Mouse (Mus musculus) spleen, postnatal 36 days (tissue): Measurements from ENCODE around the gene Cstf1.
A peak's percentile ranks its signal among the peaks of the same experiment; 100 is the strongest.

ENCODE experiments used
- DNase-seq, 2 experiments: peaks; one replicate each; pipeline ENCODE4 v3.0.0; 2022; ENCODE audit warnings: low spot score in 2 of 2, mixed read lengths in 1 of 2

Cstf1 gene

DNA sequence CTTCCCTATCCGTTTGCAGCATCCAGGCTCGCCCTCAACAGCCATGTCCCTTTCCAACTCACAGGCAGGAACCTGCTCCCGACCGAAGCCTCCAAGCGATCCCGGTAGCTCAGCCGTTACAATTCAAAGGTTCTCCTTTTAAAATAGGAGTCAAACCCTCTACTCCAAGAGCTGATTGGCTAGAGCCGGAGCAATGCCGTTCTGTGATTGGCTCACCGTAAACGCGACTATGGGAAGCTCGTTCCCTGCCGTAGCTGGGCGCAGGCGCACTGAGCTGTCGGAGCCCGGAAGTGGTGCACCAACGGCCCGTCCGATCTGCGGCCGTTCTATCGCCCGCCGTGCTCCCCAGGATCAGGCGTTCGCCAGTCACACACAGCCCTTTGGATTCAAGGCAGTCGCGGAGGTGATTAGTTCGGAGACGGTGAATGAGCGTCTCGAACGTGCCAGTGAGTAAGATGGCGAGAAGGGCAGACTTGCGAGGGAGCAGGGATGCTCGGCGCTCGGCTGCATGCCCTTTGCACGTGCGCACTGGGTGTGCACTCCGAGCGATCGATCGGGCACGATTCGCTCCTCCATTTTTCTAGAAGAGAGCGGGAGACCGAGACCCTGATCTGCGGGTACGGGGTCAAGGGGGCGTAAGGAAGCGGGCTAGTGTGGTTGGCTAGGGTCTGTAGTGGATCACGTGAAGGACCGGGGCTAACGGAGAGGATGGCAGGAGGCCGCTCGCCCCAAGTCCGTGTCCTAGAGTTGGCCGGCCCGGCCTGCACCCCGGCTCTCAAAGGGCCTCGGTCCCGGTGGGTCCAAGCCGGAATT lies at the start of gene Cstf1, which contains the start of gene Aurka:
TSS of gene Cstf1 (plus strand) at position 271 of the 813 bp plus-strand sequence.
TSS of gene Aurka (minus strand) at position 125 of the 813 bp plus-strand sequence.
- DNase-seq = peak; percentile 93 to 94

DNA sequence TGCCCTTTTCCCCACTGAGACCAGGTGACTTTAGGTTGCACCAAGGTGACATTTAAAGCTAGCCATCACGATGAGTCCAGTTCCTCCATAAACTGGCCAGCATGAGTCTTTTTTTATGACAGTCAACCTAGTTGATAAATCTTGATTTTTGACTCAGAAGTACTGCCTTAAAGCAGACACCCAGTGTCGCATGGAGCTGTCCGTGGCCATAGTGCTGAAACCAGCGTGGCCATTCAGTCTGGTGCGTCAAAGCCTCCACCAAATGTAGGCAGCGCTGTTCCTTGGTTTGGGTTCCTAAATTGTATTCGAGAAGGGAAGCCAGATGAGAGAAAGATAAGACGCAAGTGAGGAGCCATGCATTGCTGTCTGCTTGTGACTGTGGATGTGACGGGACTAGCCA lies 49.6 kb upstream of the Cstf1 start:
- DNase-seq = no peak

- DNase-seq = no peak
Measured at GRCm38 (mm10) chr2:172328248-172328647, 42.2 kb upstream of the Cstf1 start.

- DNase-seq = no peak
Measured at GRCm38 (mm10) chr2:172329179-172329578, 41.3 kb upstream of the Cstf1 start.

DNA sequence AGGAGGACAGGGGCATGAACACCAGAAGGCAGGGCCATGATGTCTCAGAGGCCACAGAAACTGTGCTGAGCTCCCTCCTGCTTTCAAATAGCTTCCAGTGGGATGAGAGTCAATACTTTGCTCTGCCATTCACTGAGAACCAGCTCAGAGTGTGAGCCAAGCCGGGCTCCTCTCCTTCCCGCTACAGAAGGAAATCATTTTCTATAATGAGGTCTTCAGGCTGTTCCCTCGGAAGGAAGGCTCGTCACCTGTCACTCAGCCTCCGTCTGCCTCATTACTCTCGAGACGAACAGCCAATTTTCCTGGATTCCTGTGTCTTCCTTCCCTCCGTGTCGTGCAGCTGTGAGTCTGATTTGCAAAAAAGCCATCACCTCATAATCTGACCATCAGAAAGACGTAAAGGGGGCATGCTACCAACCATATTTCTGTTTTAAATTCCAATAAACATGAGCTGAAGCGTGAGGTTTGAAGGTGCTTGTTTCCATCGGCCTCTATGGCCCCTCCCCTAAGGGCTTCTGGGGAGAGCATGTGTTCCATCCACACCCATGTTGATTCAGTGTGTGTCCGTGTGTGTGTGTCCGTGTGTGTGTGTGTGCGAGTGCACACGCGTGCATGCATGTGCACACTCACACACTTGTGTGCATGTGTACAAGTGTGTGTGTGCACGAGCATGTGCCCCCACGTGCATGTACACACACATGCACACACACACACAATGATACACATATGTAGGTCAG lies 32.1 kb upstream of the Cstf1 start:
- DNase-seq = no peak

DNA sequence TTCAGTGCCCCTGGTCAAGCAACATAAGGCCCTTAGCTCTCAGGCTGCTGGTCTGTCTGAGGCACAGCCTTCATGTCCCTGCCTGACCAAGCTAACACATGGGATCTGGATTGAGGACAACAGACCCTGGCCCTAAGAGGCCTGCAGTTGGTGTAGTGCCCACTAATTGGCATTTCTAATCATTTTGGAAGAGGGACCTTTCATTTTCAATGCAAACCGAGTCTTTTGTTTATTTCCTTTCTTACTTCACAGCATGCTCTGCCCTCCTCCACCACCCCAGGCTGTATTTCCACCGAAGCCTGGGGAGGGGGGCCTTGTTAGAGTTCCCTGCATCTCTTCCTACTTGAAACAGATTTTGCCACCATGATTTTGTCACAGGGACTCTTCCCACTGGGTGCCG lies 29.5 kb upstream of the Cstf1 start:
- no peak for DNase-seq

DNA sequence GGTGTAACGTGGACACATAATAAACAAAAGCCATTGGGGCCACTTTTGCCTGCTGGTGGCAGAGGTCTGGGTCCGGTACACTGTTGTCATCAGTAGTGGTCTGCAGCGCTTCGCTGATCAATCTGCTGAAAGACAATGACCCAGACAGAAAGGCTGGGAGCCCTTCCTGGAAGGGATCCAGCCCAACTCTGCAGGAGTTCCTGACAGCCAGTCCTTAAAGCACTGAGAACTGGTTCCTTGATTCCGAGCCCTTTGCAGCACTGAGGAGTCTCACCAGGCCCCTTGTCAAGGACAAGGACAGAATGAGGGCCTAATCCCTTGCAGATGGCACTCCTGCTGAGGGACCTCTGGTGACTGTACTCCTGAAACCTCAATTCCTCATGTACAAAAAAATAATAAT lies 28.9 kb upstream of the Cstf1 start:
- no peak for DNase-seq

DNA sequence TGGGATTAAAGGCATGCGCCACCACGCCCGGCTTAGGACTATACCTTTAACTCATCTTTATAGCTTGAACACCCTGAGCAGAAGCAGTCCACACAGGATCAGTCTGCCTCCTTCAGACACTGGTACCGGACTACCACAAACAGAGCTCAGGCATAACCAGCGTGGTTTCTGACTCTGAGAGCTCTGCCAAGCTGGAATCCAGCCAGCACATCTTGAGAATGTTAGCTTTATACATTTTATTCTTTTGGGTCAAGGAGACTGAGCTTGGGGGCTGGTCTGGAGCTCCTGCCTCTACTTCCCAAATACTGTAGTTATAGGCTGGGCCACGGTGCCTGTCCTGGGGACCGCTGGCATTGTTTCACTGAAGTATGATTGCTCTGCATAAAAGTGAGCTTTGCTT lies 26.7 kb upstream of the Cstf1 start:
- no peak for DNase-seq

- no peak for DNase-seq
Measured at GRCm38 (mm10) chr2:172344669-172345068, 25.8 kb upstream of the Cstf1 start.

GRCm38 (mm10) chr2:172345258-172345738 lies 25.2 kb upstream of the Cstf1 start, which contains the start of gene Fam210b:
Gene Fam210b (plus strand): TSS chr2:172345565.
- peak; percentile 97 for DNase-seq

GRCm38 (mm10) chr2:172346034-172346929 lies 24.2 kb upstream of the Cstf1 start:
- DNase-seq = peak in 1 of 2 experiments; percentile 21

- peak; percentile 15 to 55 for DNase-seq
Measured at GRCm38 (mm10) chr2:172346933-172347611, 23.4 kb upstream of the Cstf1 start.

- DNase-seq = peak; percentile 43 to 69
Measured at GRCm38 (mm10) chr2:172348297-172348950, 22.1 kb upstream of the Cstf1 start.

- DNase-seq = no peak
Measured at GRCm38 (mm10) chr2:172349776-172350175, 20.7 kb upstream of the Cstf1 start.

DNA sequence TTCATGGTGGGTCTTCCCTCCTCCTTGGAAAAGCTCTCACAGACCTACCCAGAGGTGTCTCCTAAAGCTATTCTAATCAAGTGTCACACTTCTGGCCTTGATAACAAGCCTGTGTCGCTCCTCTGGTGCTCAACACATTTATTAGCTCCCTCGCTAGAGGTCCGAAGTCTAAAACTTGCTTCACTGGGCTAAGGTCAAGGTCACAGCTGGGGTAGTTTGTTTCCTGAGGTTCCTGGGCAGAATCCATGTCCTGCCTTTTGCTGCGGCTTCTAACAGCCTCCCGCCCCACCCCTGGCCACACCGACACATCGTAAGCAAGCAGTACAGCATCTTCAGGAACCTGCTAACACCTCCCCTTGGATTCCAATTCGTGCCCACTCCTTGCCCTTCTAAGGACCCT lies 19.7 kb upstream of the Cstf1 start:
- DNase-seq = no peak

- no peak for DNase-seq
Measured at GRCm38 (mm10) chr2:172353218-172353617, 17.3 kb upstream of the Cstf1 start.

DNA sequence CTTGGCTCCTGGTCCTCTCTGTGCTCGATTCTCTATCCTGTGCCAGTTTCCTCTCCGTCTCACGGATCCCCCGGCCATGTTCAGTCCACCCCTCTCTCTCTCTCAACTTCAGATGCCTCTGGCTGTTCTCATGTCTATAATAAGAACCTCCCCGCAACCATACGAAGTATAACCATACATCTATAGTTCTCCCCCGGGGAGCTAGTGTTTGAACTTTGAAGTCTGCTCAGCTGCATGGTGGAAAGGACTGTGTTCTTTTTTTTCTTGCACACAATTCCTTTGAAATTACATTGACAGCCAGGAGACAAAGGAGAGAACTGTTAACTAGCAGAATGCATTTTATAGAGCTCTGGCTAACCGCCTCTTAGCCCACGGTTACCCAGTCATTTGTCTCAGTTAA lies 15.7 kb upstream of the Cstf1 start:
- DNase-seq = no peak

GRCm38 (mm10) chr2:172355833-172356232 lies 14.6 kb upstream of the Cstf1 start:
- DNase-seq = no peak

DNA sequence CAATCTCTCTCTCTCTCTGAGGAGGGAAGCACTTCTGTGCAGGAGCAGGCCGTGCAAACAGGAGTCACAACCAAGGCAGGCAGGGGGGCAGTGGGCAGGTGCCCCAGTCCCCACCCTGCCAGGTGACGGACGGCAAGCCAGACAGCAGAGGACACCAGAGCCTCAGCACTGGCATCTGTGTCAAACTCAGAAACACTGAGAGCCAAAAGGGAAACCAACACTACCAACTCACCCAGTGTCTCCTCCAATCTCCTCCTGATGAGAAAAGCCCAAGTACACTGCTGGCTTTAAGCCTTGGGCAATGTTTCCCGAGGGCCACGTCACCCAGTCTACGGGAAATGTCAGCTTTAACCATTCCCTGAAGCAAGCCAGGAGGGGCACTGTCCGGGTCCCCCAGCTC lies 7.3 kb upstream of the Cstf1 start:
- no peak for DNase-seq

- no peak for DNase-seq
Measured at GRCm38 (mm10) chr2:172371258-172371657, 777 bp downstream of the Cstf1 start.

DNA sequence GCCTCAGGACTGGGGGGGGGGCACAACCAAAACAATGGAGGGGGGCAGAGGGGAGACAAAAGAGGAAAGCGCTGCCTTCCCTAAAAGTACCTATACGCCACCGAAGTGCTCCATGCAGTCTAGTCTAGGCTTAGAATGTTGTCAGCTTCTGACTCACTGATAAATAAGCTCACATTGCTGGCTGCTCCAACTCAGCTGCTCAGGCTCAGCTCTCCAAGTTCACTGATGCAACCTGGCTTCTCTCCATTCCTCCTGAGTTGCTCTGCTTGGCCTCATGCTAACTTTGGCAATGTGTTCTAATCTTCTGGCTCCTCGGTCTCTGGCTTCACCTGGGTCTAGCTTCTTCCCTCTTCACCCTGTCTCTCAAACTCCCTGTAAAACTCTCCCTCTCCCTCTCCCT lies 6.1 kb downstream of the Cstf1 start:
- DNase-seq = no peak
